Mouse (Mus musculus) bone marrow, adult 2 months (tissue): ENCODE measurements around the gene Litaf.

Source experiments
- CTCF ChIP-seq: fragments of 200-500 bp; IDR thresholded peaks from 2 replicates; pipeline ENCODE4 v1.5.1; 2011; ENCODE audit warnings: low read length, control low read depth; ENCODE audit not compliant: control insufficient read depth, insufficient read depth
- POLR2A ChIP-seq: fragments of 200-500 bp; IDR thresholded peaks from 2 replicates; pipeline ENCODE4 v1.6.1; 2011; ENCODE audit warnings: low read depth, mild to moderate bottlenecking, control low read depth, low read length, borderline replicate concordance; ENCODE audit not compliant: control insufficient read depth

DNA sequence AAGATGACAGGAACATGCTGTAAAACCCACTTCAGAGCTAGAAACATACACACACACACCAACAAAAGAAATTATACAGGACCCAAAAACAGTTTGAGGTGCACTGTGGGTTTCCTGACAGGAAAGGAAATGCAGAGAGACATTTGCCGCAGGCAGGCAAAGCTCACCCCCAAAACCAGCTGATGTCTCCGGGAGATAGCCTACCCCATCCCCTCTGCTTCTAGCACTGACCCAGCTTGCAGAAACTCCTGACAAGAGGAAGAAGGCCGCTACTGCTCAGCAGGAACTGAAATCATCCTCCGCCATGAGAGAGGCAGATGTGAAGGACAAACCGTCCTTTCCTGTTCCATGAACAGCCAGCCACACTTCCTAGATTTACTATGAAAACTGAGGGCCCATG lies 96.6 kb downstream of the Litaf start:
- TF ChIP-seq CTCF (no peak), POLR2A (no peak)
